Mouse (Mus musculus): ENCODE data around the gene Zfp472. TPM values are rescaled to one million over a fixed set of nuclear protein-coding genes. Genes with fewer than 3 reads are reported as not detected.
"Not testable (repeated sequence)": the region's sequence is repeated elsewhere in the genome, so short reads cannot be mapped to it uniquely, and the experiment has no call there.

Zfp472 gene
- polyA plus RNA-seq, 1 experiment: 0.95 TPM

DNA sequence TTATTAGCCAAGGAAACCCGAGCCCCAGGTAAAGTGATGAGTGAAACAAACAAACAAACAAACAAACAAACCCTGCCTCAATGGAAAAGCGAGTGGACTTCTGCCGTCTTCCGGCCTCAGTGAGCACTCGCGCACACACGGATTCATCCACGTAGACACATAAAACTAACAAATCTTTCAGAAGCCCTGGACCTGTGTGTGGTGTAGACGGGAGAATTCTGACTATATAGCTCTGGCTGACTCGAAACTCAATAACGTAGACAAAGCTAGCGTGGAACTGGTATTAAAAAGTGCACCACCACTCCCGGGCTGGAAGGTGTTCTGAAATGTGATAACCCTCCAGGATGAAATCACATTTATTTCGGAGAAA is 376 bp upstream of the Zfp472 start:
- Histone ChIP-seq H3K4me3 (ENCODE audit: insufficient read depth, low read depth, low read length) (peak overlapping the region; percentile 79), H3K4me1 (ENCODE audit: control insufficient read depth, insufficient read depth, insufficient read length, low read length) (peaks cover 9% of the 10 kb centered on the region), H3K27ac (replicated peaks; ENCODE audit: low read depth, low read length) (peak overlapping the region; percentile 60)

GRCm38 (mm10) chr17:32981361-32981760 is 15.7 kb downstream of the Zfp472 start:
- Histone ChIP-seq H3K4me3 (ENCODE audit: insufficient read depth, low read depth, low read length) (no peak overlapping the region), H3K27ac (replicated peaks; ENCODE audit: low read depth, low read length) (no peak overlapping the region), H3K4me1 (ENCODE audit: control insufficient read depth, insufficient read depth, insufficient read length, low read length) (no peaks in the 10 kb centered on the region)

- H3K27ac ChIP-seq (replicated peaks; ENCODE audit: low read depth, low read length): no peak overlapping the region
- H3K4me3 ChIP-seq (ENCODE audit: insufficient read depth, low read depth, low read length): no peak overlapping the region
- no peaks in the 10 kb centered on the region for H3K4me1 ChIP-seq (ENCODE audit: control insufficient read depth, insufficient read depth, insufficient read length, low read length)
Measured at GRCm38 (mm10) chr17:32986301-32986700, 20.7 kb downstream of the Zfp472 start.

DNA sequence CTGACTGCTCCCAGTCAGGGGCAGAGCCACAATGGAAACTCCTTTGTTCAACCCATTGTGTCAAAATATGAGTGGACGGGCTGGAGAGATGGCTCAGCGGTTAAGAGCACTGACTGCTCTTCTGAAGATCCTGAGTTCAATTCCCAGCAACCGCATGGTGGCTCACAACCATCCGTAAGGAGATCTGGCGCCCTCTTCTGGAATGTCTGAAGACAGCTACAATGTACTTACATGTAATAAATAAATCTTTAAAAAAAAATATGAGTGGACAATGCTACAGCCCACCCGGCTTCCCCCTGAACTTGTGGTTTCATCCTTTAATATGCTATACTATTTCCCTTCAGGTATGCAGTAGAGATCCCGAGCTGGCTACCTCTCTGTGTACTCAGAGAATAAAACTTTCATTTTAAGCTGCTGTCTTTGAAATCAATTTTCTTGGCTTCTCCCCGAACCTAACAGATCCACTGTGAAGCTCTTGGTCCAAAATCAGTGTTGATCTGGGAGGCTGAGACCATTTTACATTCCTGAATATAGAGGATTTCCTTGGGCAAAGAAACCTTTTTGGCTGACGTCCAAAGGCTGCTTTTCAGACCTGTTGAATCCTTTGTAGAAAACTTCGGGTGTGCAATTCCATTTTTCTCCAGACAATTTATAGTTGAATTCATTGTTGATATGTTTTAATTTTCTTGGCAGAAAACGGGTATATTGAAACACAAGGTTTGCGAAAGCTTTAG is 26.5 kb downstream of the Zfp472 start:
- H3K27ac ChIP-seq (replicated peaks; ENCODE audit: low read depth, low read length): no peak overlapping the region
- peaks cover 5% of the 10 kb centered on the region; the same call in 1 of the 2 replicates for H3K4me1 ChIP-seq (ENCODE audit: control insufficient read depth, insufficient read depth, insufficient read length, low read length)
- H3K4me3 ChIP-seq (ENCODE audit: insufficient read depth, low read depth, low read length): peak overlapping the region; percentile 86; the same call in 1 of the 2 replicates

GRCm38 (mm10) chr17:32992699-32993474 is 27.3 kb downstream of the Zfp472 start, which contains the start of gene Zfp952:
Gene Zfp952, plus strand, starts transcription at chr17:32993129.
- Histone ChIP-seq H3K27ac (replicated peaks; ENCODE audit: low read depth, low read length) (peak within 1 kb of the TSS; percentile 67; the same call in 1 of the 2 replicates), H3K4me3 (ENCODE audit: insufficient read depth, low read depth, low read length) (peak within 1 kb of the TSS; percentile 86), H3K4me1 (ENCODE audit: control insufficient read depth, insufficient read depth, insufficient read length, low read length) (peaks cover 5% of the 10 kb centered on the region; the same call in 1 of the 2 replicates)

GRCm38 (mm10) chr17:32998492-32998891 is 32.9 kb downstream of the Zfp472 start:
- Histone ChIP-seq H3K4me3 (ENCODE audit: insufficient read depth, low read depth, low read length) (no peak overlapping the region), H3K27ac (replicated peaks; ENCODE audit: low read depth, low read length) (no peak overlapping the region), H3K4me1 (ENCODE audit: control insufficient read depth, insufficient read depth, insufficient read length, low read length) (peaks cover 5% of the 10 kb centered on the region; the same call in 1 of the 2 replicates)

- Histone ChIP-seq H3K4me1 (ENCODE audit: control insufficient read depth, insufficient read depth, insufficient read length, low read length) (no peaks in the 10 kb centered on the region), H3K27ac (replicated peaks; ENCODE audit: low read depth, low read length) (no peak overlapping the region), H3K4me3 (ENCODE audit: insufficient read depth, low read depth, low read length) (no peak overlapping the region)
Measured at GRCm38 (mm10) chr17:33008337-33008736, 42.7 kb downstream of the Zfp472 start.

DNA sequence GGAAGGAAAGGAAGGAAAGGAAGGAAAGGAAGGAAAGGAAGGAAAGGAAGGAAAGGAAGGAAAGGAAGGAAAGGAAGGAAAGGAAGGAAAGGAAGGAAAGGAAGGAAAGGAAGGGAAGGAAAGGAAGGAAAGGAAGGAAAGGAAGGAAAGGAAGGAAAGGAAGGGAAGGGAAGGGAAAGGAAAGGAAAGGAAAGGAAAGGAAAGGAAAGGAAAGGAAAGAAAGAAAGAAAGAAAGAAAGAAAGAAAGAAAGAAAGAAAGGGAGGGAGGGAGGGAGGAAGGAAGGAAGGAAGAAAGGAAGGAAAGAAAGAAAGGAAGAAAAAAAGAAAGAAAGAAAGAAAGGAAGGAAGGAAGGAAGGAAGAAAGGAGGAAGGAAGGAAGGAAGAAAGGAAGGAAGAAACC is 54.8 kb downstream of the Zfp472 start:
- H3K4me1 ChIP-seq (ENCODE audit: control insufficient read depth, insufficient read depth, insufficient read length, low read length); H3K4me3 ChIP-seq (ENCODE audit: insufficient read depth, low read depth, low read length); H3K27ac ChIP-seq (replicated peaks; ENCODE audit: low read depth, low read length): not testable (repeated sequence)

Other genes with a start within 250 kb of the Zfp472 start
- gene Zfp871, start 177.5 kb upstream of the Zfp472 start, polyA plus RNA-seq (2012; ENCODE audit: insufficient read depth, insufficient read length, missing spikeins): 6.1 and 11.0 TPM in 2 replicates
- gene Zfp811, start 155.9 kb upstream of the Zfp472 start, polyA plus RNA-seq (2012; ENCODE audit: insufficient read depth, insufficient read length, missing spikeins): not detected in 2 replicates
- 3.2 and 3.4 TPM in 2 replicates for gene Zfp799, start 135.6 kb upstream of the Zfp472 start, polyA plus RNA-seq (2012; ENCODE audit: insufficient read depth, insufficient read length, missing spikeins)
- gene Zfp870, start 74.2 kb upstream of the Zfp472 start, polyA plus RNA-seq (2012; ENCODE audit: insufficient read depth, insufficient read length, missing spikeins): 3.1 and 3.9 TPM in 2 replicates
- not detected in 2 replicates for gene Cyp4f14, start 48.5 kb upstream of the Zfp472 start, polyA plus RNA-seq (2012; ENCODE audit: insufficient read depth, insufficient read length, missing spikeins)
- gene Cyp4f13, start 18.4 kb upstream of the Zfp472 start, polyA plus RNA-seq (2012; ENCODE audit: insufficient read depth, insufficient read length, missing spikeins): 29.1 and 29.8 TPM in 2 replicates
- gene Zfp952, start 27.3 kb downstream of the Zfp472 start, polyA plus RNA-seq (2012; ENCODE audit: insufficient read depth, insufficient read length, missing spikeins): 3.9 and 7.1 TPM in 2 replicates
- 1.5 and 3.0 TPM in 2 replicates for gene Zfp763, start 67.6 kb downstream of the Zfp472 start, polyA plus RNA-seq (2012; ENCODE audit: insufficient read depth, insufficient read length, missing spikeins)
- gene 4921501E09Rik, start 102.2 kb downstream of the Zfp472 start, polyA plus RNA-seq (2012; ENCODE audit: insufficient read depth, insufficient read length, missing spikeins): not detected in 2 replicates
- 1.7 and 4.3 TPM in 2 replicates for gene Zfp563, start 123.5 kb downstream of the Zfp472 start, polyA plus RNA-seq (2012; ENCODE audit: insufficient read depth, insufficient read length, missing spikeins)
- not detected in 2 replicates for gene Morc2b, start 173.9 kb downstream of the Zfp472 start, polyA plus RNA-seq (2012; ENCODE audit: insufficient read depth, insufficient read length, missing spikeins)
- gene Olfr55, start 202.6 kb downstream of the Zfp472 start, polyA plus RNA-seq (2012; ENCODE audit: insufficient read depth, insufficient read length, missing spikeins): not detected in 2 replicates
- not detected in 2 replicates for gene Olfr239, start 225.5 kb downstream of the Zfp472 start, polyA plus RNA-seq (2012; ENCODE audit: insufficient read depth, insufficient read length, missing spikeins)

Measured in brown adipose tissue, adult 24 weeks (tissue).